Mouse (Mus musculus) heart, postnatal 36 days (tissue): ENCODE results near the gene Caskin2. TPM values are rescaled to one million over a fixed set of nuclear protein-coding genes. Genes with fewer than 3 reads are reported as not detected.
A peak's percentile ranks its signal among the peaks of the same experiment; 100 is the strongest.
"Not testable (repeated sequence)": the region's sequence is repeated elsewhere in the genome, so short reads cannot be mapped to it uniquely, and the experiment has no call there.

ENCODE experiments used
- DNase-seq, 2 experiments: peaks; one replicate each; pipeline ENCODE4 v3.0.0; 2021 to 2022
- intact Hi-C: fragments of 180-260 bp; cut with DNase I; formaldehyde crosslinking; loops from one replicate; pipeline ENCODE4 v1.15.1; 2025
- microRNA-seq, 2 experiments: library from miRNA; unstranded; fragments of <30 nt; microRNA quantifications; one replicate each; pipeline ENCODE4 v1.2.0; 2021; ENCODE audit warnings: borderline number of aligned reads in 2 of 2
- total RNA-seq, 2 experiments: library from RNA; stranded (reverse); gene quantifications; 2 replicates each; pipeline ENCODE4 v1.2.3; 2021

The Caskin2 gene
- total RNA-seq, 2 experiments from 2014 or later, result 48.6 to 50.6 TPM

DNA sequence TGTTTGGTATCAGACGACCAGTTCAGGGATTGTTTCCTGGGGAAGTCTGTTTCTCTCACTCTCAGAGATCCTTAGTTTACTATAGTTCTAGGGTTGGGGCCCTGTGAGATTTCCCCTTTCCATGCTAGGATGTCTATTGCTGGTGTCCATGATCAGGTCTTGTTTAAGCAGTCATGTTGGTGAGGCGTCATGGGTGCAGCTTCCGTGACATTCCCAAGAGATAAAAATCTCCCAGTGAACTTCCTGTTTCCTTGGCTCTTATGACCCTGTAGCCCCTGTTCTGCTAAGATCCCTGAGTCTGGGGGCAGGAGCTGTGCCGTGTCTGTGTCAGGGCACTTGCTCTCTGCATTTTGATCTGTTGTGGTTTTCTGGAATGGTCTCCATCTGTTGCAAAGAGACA, 38.8 kb downstream of the Caskin2 start:
- no peak for DNase-seq
- intact Hi-C loops, result loop anchor here (5.0 kb wide), 1 partner anchor 37 kb away; no protein-coding TSS in a partner anchor

DNA sequence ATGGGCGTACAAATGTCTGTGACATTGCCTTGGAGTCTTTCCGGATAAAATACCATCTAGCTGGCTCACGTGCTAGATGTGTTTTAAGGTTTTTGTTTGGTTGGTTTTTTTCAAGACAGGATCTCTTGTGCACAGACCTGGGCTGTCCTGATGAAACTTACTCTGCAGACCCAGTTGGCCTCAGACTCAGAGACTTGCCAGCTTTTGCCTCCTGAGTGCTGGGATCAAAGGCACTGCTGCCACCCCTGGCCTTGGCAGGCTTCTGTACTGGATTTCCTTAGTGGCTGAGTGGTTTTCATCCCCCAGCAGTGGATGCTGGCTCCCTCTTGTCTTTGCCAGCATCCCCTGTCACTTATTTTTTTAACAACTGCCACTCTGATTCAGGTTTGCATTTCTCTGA, 44.5 kb downstream of the Caskin2 start:
- intact Hi-C loops, result no loop called here
- no peak for DNase-seq

- intact Hi-C loops, result loop anchor here (1.0 kb wide), 1 partner anchor 45 kb away; no protein-coding TSS in a partner anchor
- DNase-seq, result no peak
Measured at GRCm38 (mm10) chr11:115766981-115767380, 46.5 kb downstream of the Caskin2 start.

DNA sequence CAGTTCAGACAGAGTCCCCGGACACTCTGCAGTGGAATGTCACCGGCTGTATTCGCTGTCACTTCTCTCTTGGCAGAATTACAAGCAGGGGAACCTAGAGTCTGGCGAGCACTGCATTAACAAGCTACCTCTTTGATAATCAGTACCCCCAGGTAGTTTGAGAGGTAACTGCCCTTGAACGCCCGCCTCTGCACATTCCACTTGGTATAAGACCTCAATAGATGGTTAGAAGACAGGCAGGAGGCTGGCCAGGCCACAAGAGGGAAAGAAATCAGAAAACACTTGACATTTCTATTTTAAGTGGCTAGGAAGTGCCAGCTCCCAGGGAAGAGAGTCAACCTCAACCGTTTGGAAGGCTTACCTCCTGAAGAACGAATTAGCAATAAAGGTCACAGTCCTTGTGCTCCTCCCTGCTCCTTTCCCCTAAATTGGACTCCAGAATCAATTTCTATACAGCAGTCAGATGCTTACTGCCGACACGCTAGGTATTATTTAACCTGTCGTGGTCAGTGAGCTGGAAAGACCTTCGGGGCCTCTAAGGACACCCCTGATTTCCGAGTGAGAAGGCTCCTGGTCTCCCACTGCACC, 47.0 kb downstream of the Caskin2 start:
- intact Hi-C loops, result no loop called here
- peak; percentile 40 to 60 for DNase-seq

DNA sequence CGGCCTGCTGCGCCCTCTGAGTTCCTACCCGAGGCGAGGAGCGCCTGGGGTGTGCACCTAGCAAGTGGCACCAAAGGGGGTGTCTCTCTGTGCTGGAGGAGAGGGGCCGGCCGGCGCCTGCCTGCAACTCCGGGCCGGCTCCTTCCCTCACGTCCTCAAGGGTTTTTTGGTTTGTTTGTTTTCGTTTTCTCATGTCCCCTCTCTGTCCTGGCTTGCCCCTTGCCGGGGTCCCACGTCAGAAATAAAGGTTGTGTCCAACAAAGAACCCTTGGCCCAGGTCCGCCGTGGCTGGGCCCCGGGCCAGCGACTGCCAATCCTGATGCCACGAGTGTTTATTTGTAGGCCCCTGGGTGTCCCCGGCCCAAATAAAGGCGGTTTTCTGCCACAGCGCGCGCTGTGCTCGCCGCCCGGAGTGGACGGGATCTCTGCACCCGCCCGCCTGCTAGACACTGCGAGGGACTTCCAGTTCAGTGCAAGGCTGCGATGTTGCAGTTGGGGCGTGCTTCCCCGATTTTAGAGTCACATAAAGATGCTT, 47.8 kb downstream of the Caskin2 start:
- intact Hi-C loops, result no loop called here
- no peak for DNase-seq

GRCm38 (mm10) chr11:115765103-115765606, 48.3 kb downstream of the Caskin2 start, which contains the start of gene Tmem94:
Gene Tmem94, plus strand, starts transcription at chr11:115765433.
- intact Hi-C loops, result no loop called here
- DNase-seq, result peak; percentile 96 to 99

GRCm38 (mm10) chr11:115764698-115765097, 48.7 kb downstream of the Caskin2 start:
- intact Hi-C loops, result no loop called here
- no peak for DNase-seq

DNA sequence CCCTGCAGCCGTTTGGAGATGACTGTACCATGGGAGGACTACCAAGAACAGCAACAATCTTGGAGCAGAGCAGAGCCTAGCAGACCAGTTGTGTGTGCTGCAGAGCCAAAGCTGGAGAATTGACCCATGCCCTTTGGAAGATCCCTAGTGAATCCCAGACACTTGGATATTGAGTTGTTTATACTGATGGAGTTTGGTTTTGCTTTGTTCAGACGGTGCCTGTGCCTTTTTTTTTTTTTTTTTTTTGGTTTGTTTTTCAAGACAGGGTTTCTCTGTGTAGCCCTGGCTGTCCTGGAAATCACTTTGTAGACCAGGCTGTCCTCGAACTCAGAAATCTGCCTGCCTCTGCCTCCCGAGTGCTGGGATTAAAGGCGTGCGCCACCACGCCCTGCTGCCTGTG, 51.3 kb downstream of the Caskin2 start:
- intact Hi-C loops, DNase-seq: not testable (repeated sequence)

DNA sequence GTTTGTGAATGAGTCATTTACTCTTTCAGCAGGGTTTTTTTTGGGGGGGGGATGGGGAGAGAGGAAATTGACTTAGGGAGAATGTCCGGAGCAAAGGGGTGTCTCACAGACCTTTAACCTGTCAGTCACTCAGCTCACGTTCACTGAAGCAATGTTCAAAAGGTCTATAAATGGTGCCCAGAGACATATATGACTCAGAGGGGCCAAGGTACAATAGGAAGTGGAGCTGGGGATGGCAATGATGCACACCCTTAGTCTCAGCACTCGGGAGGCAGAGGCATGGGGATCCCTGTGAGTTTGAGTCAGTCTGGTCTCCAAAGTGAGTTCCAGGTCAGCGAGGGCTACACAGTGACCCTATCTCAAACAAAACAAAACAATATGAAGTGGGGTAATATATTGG, 60.0 kb downstream of the Caskin2 start:
- intact Hi-C loops, result no loop called here

GRCm38 (mm10) chr11:115752653-115753052, 60.8 kb downstream of the Caskin2 start:
- DNase-seq, result no peak
- intact Hi-C loops, result no loop called here

More for the DNA sequence above, 60.0 kb downstream of the Caskin2 start:
- no peak for DNase-seq

DNA sequence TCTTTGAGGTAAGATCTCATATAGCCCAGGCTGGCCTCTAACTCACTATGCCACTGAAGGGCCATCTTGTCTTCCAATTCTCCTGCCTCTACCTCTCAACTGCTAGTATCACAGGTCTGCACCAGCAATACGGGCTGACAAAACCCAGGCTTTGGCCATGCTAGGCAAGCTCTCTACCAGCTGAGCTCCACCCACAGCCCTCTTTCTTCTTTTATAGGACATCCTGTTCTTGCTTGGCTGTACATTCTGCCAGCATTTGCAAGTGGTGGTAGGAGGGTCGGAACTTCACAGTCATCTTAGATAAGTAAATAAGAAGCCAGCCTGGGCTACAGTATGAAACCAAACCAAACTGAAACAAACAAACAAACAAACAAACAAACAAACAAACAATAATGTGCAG, 61.7 kb downstream of the Caskin2 start:
- intact Hi-C loops, result no loop called here
- DNase-seq, result no peak

- intact Hi-C loops, result no loop called here
- no peak for DNase-seq
Measured at GRCm38 (mm10) chr11:115749834-115750233, 63.6 kb downstream of the Caskin2 start.

Small RNA genes lying within 50 kb of the gene (microRNA-seq; reads per million reads assigned to microRNA genes)
- gene Mir5621, result 0.67 to 2.2 reads per million in 2 experiments

Other genes with a start within 250 kb of the Caskin2 start
- 10 to 100 TPM; 23.5 to 23.8 TPM for gene Nup85, start 249.2 kb downstream of the Caskin2 start, total RNA-seq
- 10 to 100 TPM; 80.1 to 85.7 TPM for gene Mrps7, start 209.7 kb downstream of the Caskin2 start, total RNA-seq
- gene Gga3, start 209.6 kb downstream of the Caskin2 start, total RNA-seq, result 10 to 100 TPM; 18.0 to 21.3 TPM
- gene Mif4gd, start 200.7 kb downstream of the Caskin2 start, total RNA-seq, result 10 to 100 TPM; 47.3 to 53.8 TPM
- 10 to 100 TPM; 35.5 to 38.8 TPM for gene Slc25a19, start 185.3 kb downstream of the Caskin2 start, total RNA-seq
- gene Grb2, start 105.0 kb downstream of the Caskin2 start, total RNA-seq, result 100 to 1,000 TPM; 102 to 110 TPM
- 100 to 1,000 TPM in 1 of 2 experiments, 10 to 100 TPM in 1; 92.3 to 101 TPM for gene Tmem94, start 48.2 kb downstream of the Caskin2 start, total RNA-seq
- 1 to 10 TPM; 8.7 to 9.7 TPM for gene Tsen54, start 1.1 kb upstream of the Caskin2 start, total RNA-seq
- gene Llgl2, start 10.4 kb upstream of the Caskin2 start, total RNA-seq, result 10 to 100 TPM; 18.7 to 21.2 TPM
- gene Myo15b, start 44.8 kb upstream of the Caskin2 start, total RNA-seq, result under 1 TPM in 1 of 2 experiments, not detected in 1; 0.14 TPM
- 10 to 100 TPM; 14.8 to 26.7 TPM for gene Smim5, start 86.3 kb upstream of the Caskin2 start, total RNA-seq
- gene Smim6, start 98.4 kb upstream of the Caskin2 start, total RNA-seq, result under 1 TPM in 1 of 2 experiments, not detected in 1; 0.31 TPM
- gene Sap30bp, start 119.6 kb upstream of the Caskin2 start, total RNA-seq, result 10 to 100 TPM; 17.2 to 20.7 TPM
- 1 to 10 TPM; 6.7 to 8.9 TPM for gene Recql5, start 119.8 kb upstream of the Caskin2 start, total RNA-seq
- gene Itgb4, start 161.1 kb upstream of the Caskin2 start, total RNA-seq, result 1 to 10 TPM; 2.6 to 3.4 TPM
- gene Galk1, start 199.1 kb upstream of the Caskin2 start, total RNA-seq, result 10 to 100 TPM; 12.8 to 19.3 TPM
- 100 to 1,000 TPM; 136 to 158 TPM for gene H3f3b, start 214.3 kb upstream of the Caskin2 start, total RNA-seq
- 1 to 10 TPM; 8.0 to 8.4 TPM for gene Unk, start 216.7 kb upstream of the Caskin2 start, total RNA-seq